Mouse (Mus musculus) intestine, embryonic 16.5 days (tissue): ENCODE results near the gene 4931414P19Rik. TPM values are rescaled to one million over a fixed set of nuclear protein-coding genes. Genes with fewer than 3 reads are reported as not detected.
A peak's percentile ranks its signal among the peaks of the same experiment; 100 is the strongest.

Source experiments
- ATAC-seq: fragments of 200-750 bp; cut with Nextera tagmentation; 2 replicates; pipeline ENCODE4 v1.8.0; 2017; ENCODE audit warnings: moderate TSS enrichment, moderate library complexity
- H3K27ac ChIP-seq: fragments of 300-500 bp; sonication (generic); 2 replicates; pipeline ENCODE4 v1.5.1; 2014; ENCODE audit warnings: mild to moderate bottlenecking, low read length
- H3K27me3 ChIP-seq: fragments of 300-500 bp; sonication (generic); replicated peaks from 2 replicates; pipeline ENCODE4 v1.6.1; 2014; ENCODE audit warnings: low read length, control low read depth, mixed read lengths; ENCODE audit not compliant: control insufficient read depth, insufficient read depth
- H3K36me3 ChIP-seq: fragments of 300-500 bp; sonication (generic); 2 replicates; pipeline ENCODE4 v1.6.1; 2014; ENCODE audit warnings: low read length, control low read depth; ENCODE audit not compliant: control insufficient read depth, insufficient read depth
- H3K4me1 ChIP-seq: fragments of 300-500 bp; sonication (generic); 2 replicates; pipeline ENCODE4 v1.6.1; 2014; ENCODE audit warnings: low read length, control low read depth, mixed read lengths; ENCODE audit not compliant: control insufficient read depth, insufficient read depth
- H3K4me2 ChIP-seq: fragments of 300-500 bp; sonication (generic); 2 replicates; pipeline ENCODE4 v1.6.1; 2014; ENCODE audit warnings: low read depth, low read length, control low read depth
- H3K4me3 ChIP-seq: fragments of 300-500 bp; sonication (generic); 2 replicates; pipeline ENCODE4 v1.5.1; 2014; ENCODE audit warnings: mild to moderate bottlenecking, low read length
- H3K9ac ChIP-seq: fragments of 300-500 bp; sonication (generic); 2 replicates; pipeline ENCODE4 v1.6.1; 2014; ENCODE audit warnings: low read depth, low read length
- H3K9me3 ChIP-seq: fragments of 300-500 bp; sonication (generic); 2 replicates; pipeline ENCODE4 v1.6.1; 2016; ENCODE audit warnings: low read length, control low read depth; ENCODE audit not compliant: control insufficient read depth
- WGBS: fragments of 180-500 bp; shearing (Covaris S2); extraction: QIAGEN DNeasy Blood & Tissue Kit; methylation state at CpG from one replicate; pipeline ENCODE4 v1.1.7; 2014; 5-methylcytosine and 5-hydroxymethylcytosine counted together
- polyA plus RNA-seq: library from polyadenylated mRNA; unstranded; fragments of >200 nt; fragmentation: Nextera tagmentation; extraction: Ambion mirVana; gene quantifications from 2 replicates; pipeline ENCODE4 v1.2.1, GENCODE M21; 2015

Gene 4931414P19Rik
- polyA plus RNA-seq, 1 experiment from 2014 or later, result 7.8 TPM

DNA sequence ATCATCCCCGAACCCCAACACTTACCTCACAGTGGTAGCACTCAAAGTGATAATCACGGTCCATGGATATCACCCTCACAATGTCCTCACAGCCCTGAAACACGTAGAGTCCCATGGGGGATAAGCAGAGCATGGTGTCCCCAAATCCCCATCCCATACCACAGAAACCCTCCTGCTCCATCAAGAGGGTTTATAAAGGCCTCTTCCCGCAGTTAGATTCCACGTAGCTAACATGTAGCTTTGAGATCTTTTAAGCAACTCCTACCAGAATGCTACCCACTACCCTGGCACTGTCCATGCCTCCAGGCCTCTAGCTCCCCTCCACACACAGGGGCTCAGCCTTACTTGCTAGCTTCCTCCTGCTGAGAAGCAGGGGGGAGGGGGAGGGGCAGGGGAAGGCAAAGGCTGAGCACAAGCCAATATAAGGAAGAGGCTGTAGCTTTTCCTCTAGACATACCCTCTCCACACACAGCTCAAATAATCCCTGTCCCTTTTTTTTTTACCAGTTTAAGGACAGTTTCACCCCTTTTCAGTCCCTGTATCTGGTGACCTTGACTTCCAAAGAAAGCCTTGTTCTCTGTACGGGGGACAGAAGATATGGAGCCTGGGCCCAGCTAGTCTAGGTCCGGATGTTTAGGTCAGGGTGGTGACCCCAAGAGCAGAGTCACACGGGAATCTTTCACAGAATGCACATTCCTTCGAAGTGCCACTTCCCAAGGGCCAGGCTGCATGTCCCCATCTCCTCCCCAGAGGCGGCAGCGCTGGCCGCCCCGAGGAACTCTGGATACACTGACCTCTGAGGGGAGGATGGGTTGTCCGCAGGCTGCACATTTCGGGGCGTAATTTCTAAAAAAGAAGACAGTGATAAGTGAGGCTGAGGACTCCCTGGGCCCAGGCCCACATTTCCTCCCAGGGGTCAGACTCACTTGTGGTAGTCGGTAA lies 36.1 kb downstream of the 4931414P19Rik start:
- ATAC-seq, result no peak
- no peak overlapping the region for H3K4me2 ChIP-seq
- 63% methylated on average over 17 of the region's 17 CpGs for WGBS
- peaks cover 17% of the 10 kb centered on the region for H3K36me3 ChIP-seq
- no peak overlapping the region for H3K9ac ChIP-seq
- H3K27ac ChIP-seq, result no peak overlapping the region
- no peaks in the 10 kb centered on the region for H3K9me3 ChIP-seq
- H3K4me1 ChIP-seq, result peaks cover 31% of the 10 kb centered on the region
- H3K4me3 ChIP-seq, result no peak overlapping the region
- no peaks in the 10 kb centered on the region for H3K27me3 ChIP-seq

DNA sequence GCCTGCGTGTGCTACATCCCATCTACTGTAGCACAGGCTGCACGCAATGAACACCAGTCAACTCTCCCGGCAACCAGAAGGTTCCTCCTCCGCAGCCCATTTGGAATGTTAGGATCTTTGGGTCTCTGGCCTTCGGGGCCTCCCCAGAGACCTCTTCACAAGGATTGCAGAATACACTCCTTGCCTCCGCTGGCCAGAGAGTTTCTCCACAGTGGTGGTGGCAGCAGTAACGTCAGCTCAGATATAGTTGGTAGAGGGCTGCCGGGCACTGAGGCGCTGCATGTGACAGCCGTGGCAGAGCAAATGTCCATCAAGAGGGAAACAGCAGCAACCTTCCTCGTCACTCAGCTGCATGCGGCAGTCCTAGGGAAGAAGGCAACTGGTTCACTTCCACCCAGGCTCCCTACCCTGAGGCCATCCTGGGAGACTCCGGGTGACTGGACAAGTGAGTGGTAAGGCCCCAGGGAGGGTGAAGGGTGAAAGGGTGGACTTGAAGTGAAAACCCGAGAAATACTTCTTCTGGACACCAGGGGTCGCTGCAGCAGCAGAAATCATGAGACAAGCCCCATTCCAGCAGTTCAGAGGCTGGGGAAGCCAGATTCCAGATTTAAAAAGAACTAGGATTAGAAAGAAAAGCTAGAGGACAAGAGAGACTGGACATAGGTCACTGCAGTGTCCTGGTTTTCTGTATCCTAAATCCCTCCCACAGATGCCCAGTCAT lies 36.9 kb downstream of the 4931414P19Rik start:
- H3K36me3 ChIP-seq, result peaks cover 17% of the 10 kb centered on the region
- no peak overlapping the region for H3K27ac ChIP-seq
- H3K4me1 ChIP-seq, result peaks cover 22% of the 10 kb centered on the region
- H3K9ac ChIP-seq, result no peak overlapping the region
- no peaks in the 10 kb centered on the region for H3K9me3 ChIP-seq
- H3K4me2 ChIP-seq, result no peak overlapping the region
- H3K27me3 ChIP-seq, result no peaks in the 10 kb centered on the region
- no peak overlapping the region for H3K4me3 ChIP-seq
- ATAC-seq, result no peak
- WGBS, result 74% methylated on average over 15 of the region's 15 CpGs

DNA sequence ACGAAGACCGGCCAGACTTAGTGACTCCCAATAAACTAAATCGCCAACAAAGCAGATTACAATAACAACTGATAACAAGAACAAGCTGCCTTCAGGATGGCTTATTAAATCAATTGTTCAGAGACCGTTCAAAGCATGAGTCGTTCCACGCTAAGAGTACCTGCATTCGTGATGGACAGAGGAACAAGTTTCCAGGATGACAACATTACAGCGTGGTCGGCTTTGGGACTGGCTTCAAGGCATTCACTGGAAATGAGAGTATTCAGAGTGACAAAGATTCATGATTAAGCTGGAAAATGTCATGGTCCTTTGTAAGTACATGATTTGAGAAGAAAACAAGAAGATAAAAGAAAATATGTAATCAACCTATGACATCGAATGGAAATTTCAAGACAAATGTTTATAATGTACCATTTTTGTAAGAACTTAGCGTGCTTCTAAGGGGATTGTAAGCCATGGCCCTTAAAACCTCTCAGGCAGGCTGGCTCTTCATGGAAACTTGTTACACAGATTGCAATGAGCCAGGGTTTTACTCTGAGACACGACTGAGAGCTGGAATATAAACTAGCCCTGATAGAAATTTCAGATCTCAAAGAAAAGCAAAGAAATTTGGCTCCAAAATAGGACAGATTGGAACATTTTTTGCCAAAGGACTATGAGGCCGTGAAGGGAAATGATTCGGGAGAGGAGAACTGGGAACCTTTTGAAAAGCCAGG lies 45.1 kb downstream of the 4931414P19Rik start:
- WGBS, result 80% methylated on average over 14 of the region's 14 CpGs
- Histone ChIP-seq H3K36me3 (no peaks in the 10 kb centered on the region), H3K4me2 (no peak overlapping the region), H3K27me3 (no peaks in the 10 kb centered on the region), H3K4me1 (no peaks in the 10 kb centered on the region), H3K9ac (no peak overlapping the region), H3K9me3 (no peaks in the 10 kb centered on the region), H3K4me3 (no peak overlapping the region), H3K27ac (no peak overlapping the region)
- ATAC-seq, result no peak

GRCm38 (mm10) chr14:54557330-54557729 lies 48.5 kb downstream of the 4931414P19Rik start:
- no peak overlapping the region for H3K9ac ChIP-seq
- H3K36me3 ChIP-seq, result no peaks in the 10 kb centered on the region
- WGBS, result 82% methylated on average over 8 of the region's 8 CpGs
- no peak overlapping the region for H3K4me2 ChIP-seq
- H3K9me3 ChIP-seq, result no peaks in the 10 kb centered on the region
- H3K27ac ChIP-seq, result no peak overlapping the region
- no peaks in the 10 kb centered on the region for H3K27me3 ChIP-seq
- H3K4me3 ChIP-seq, result no peak overlapping the region
- H3K4me1 ChIP-seq, result peaks cover 5% of the 10 kb centered on the region
- no peak for ATAC-seq

- Histone ChIP-seq H3K4me2 (peak within 1 kb of the TSS; percentile 92), H3K27ac (peak within 1 kb of the TSS; percentile 93), H3K9ac (peak within 1 kb of the TSS; percentile 81)
Measured at GRCm38 (mm10) chr14:54553975-54554769, 51.6 kb downstream of the 4931414P19Rik start, which contains the start of gene Haus4. TSS of gene Haus4 (minus strand) at chr14:54554616.

GRCm38 (mm10) chr14:54553454-54553974 lies 52.3 kb downstream of the 4931414P19Rik start:
- no peak for ATAC-seq
- no peaks in the 10 kb centered on the region for H3K9me3 ChIP-seq
- 2% methylated on average over 21 of the region's 21 CpGs for WGBS
- peak overlapping the region; percentile 92 for H3K4me2 ChIP-seq
- peak overlapping the region; percentile 81 for H3K9ac ChIP-seq
- peak overlapping the region; percentile 74 for H3K4me3 ChIP-seq
- H3K4me1 ChIP-seq, result peaks cover 5% of the 10 kb centered on the region
- H3K27me3 ChIP-seq, result no peaks in the 10 kb centered on the region
- peaks cover 12% of the 10 kb centered on the region for H3K36me3 ChIP-seq
- H3K27ac ChIP-seq, result peak overlapping the region; percentile 93

More at GRCm38 (mm10) chr14:54553975-54554769, 51.6 kb downstream of the 4931414P19Rik start, which contains the start of gene Haus4:
- Histone ChIP-seq H3K27me3 (no peaks in the 10 kb centered on the region), H3K9me3 (no peaks in the 10 kb centered on the region), H3K4me1 (peaks cover 5% of the 10 kb centered on the region), H3K36me3 (peaks cover 9% of the 10 kb centered on the region; the same call in 1 of the 2 replicates), H3K4me3 (peak within 1 kb of the TSS; percentile 74)
- peak; percentile 98 for ATAC-seq
- under 1% methylated on average over 76 of the region's 76 CpGs for WGBS

GRCm38 (mm10) chr14:54544703-54545102 lies 61.1 kb downstream of the 4931414P19Rik start:
- Histone ChIP-seq H3K36me3 (peaks cover 12% of the 10 kb centered on the region; the same call in 1 of the 2 replicates), H3K27ac (no peak overlapping the region), H3K4me1 (no peaks in the 10 kb centered on the region), H3K9me3 (no peaks in the 10 kb centered on the region), H3K9ac (no peak overlapping the region), H3K4me2 (no peak overlapping the region), H3K4me3 (no peak overlapping the region), H3K27me3 (no peaks in the 10 kb centered on the region)
- ATAC-seq, result no peak
- WGBS, result 95% methylated on average over 5 of the region's 5 CpGs

DNA sequence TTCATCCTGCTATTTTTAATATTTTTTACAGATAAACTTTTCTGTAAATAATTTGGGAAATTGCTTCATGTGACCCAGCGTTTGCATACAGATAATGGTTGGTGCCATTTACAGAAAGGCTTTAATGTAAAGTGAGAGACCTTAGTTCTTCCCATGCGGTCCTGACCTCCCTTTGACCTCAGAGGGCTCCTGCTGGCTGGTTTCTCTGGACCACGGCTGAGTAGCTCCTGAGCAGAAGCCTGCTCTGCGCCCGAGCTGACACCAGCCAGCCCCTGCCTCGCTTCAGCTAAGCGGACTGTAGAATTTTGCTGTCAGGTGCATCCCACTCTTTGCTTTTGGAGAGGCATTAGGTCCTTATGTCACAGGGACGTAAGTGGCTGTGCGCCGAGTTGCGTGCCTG lies 65.0 kb downstream of the 4931414P19Rik start:
- no peak overlapping the region for H3K4me3 ChIP-seq
- H3K9ac ChIP-seq, result no peak overlapping the region
- no peaks in the 10 kb centered on the region for H3K27me3 ChIP-seq
- no peak for ATAC-seq
- H3K4me2 ChIP-seq, result no peak overlapping the region
- H3K4me1 ChIP-seq, result no peaks in the 10 kb centered on the region
- H3K9me3 ChIP-seq, result no peaks in the 10 kb centered on the region
- H3K36me3 ChIP-seq, result no peaks in the 10 kb centered on the region
- H3K27ac ChIP-seq, result no peak overlapping the region
- 72% methylated on average over 11 of the region's 11 CpGs for WGBS
